Mouse (Mus musculus): Measurements from ENCODE around the gene Tspan8. TPM values are rescaled to one million over a fixed set of nuclear protein-coding genes. Genes with fewer than 3 reads are reported as not detected.
"Not testable (repeated sequence)": the region's sequence is repeated elsewhere in the genome, so short reads cannot be mapped to it uniquely, and the experiment has no call there.

The Tspan8 gene
- 0.16 and 0.22 TPM in 2 replicates for polyA plus RNA-seq (2016; fragmentation: Nextera tagmentation; extraction: Ambion mirVana)

- Histone ChIP-seq H3K4me3 (no peak within 1 kb of the TSS), H3K27me3 (ENCODE audit: low read depth, poor library complexity, severe bottlenecking) (no peaks in the 10 kb centered on the region), H3K9me3 (replicated peaks) (no peaks in the 10 kb centered on the region), H3K27ac (replicated peaks) (no peak within 1 kb of the TSS), H3K4me1 (no peaks in the 10 kb centered on the region), H3K36me3 (no peaks in the 10 kb centered on the region)
- 66% methylated on average over 6 of the region's 6 CpGs for WGBS
- no peak for DNase-seq (ENCODE audit: low spot score)
Observed at GRCm38 (mm10) chr10:115816511-115816910, at the start of gene Tspan8. Gene Tspan8 (plus strand): TSS chr10:115816832.

GRCm38 (mm10) chr10:115770032-115770431 is 46.6 kb upstream of the Tspan8 start:
- Histone ChIP-seq H3K27me3 (ENCODE audit: low read depth, poor library complexity, severe bottlenecking) (no peaks in the 10 kb centered on the region), H3K36me3 (no peaks in the 10 kb centered on the region), H3K4me3 (no peak overlapping the region), H3K4me1 (no peaks in the 10 kb centered on the region; the same call in 1 of the 2 replicates), H3K27ac (replicated peaks) (no peak overlapping the region), H3K9me3 (replicated peaks) (no peaks in the 10 kb centered on the region)
- DNase-seq (ENCODE audit: low spot score) = no peak
- WGBS = 91% methylated on average over 8 of the region's 8 CpGs

GRCm38 (mm10) chr10:115774451-115774850 is 42.2 kb upstream of the Tspan8 start:
- Histone ChIP-seq H3K4me1 (peaks cover 5% of the 10 kb centered on the region; the same call in 1 of the 2 replicates), H3K36me3 (no peaks in the 10 kb centered on the region), H3K27ac (replicated peaks) (no peak overlapping the region), H3K27me3 (ENCODE audit: low read depth, poor library complexity, severe bottlenecking) (no peaks in the 10 kb centered on the region), H3K4me3 (no peak overlapping the region), H3K9me3 (replicated peaks) (no peaks in the 10 kb centered on the region)
- no peak for DNase-seq (ENCODE audit: low spot score)
- WGBS = 64% methylated on average over 4 of the region's 4 CpGs

- Histone ChIP-seq H3K4me3 (no peak overlapping the region), H3K4me1 (peaks cover 5% of the 10 kb centered on the region; the same call in 1 of the 2 replicates), H3K9me3 (replicated peaks) (no peaks in the 10 kb centered on the region), H3K36me3 (no peaks in the 10 kb centered on the region), H3K27ac (replicated peaks) (no peak overlapping the region), H3K27me3 (ENCODE audit: low read depth, poor library complexity, severe bottlenecking) (no peaks in the 10 kb centered on the region)
- no peak for DNase-seq (ENCODE audit: low spot score)
- WGBS = 76% methylated on average over 17 of the region's 17 CpGs
Observed at GRCm38 (mm10) chr10:115775945-115776905, 40.4 kb upstream of the Tspan8 start.

GRCm38 (mm10) chr10:115777366-115777765 is 39.3 kb upstream of the Tspan8 start:
- H3K9me3 ChIP-seq (replicated peaks) = no peaks in the 10 kb centered on the region
- WGBS = 75% methylated on average over 5 of the region's 5 CpGs

GRCm38 (mm10) chr10:115778624-115779023 is 38.0 kb upstream of the Tspan8 start:
- H3K4me3 ChIP-seq = no peak overlapping the region
- H3K9me3 ChIP-seq (replicated peaks) = no peaks in the 10 kb centered on the region
- peaks cover 5% of the 10 kb centered on the region; the same call in 1 of the 2 replicates for H3K4me1 ChIP-seq
- peak; percentile 32 for DNase-seq (ENCODE audit: low spot score)
- H3K36me3 ChIP-seq = no peaks in the 10 kb centered on the region
- 45% methylated on average over 5 of the region's 5 CpGs for WGBS
- H3K27ac ChIP-seq (replicated peaks) = no peak overlapping the region
- no peaks in the 10 kb centered on the region for H3K27me3 ChIP-seq (ENCODE audit: low read depth, poor library complexity, severe bottlenecking)

More at GRCm38 (mm10) chr10:115777366-115777765, 39.3 kb upstream of the Tspan8 start:
- Histone ChIP-seq H3K4me3 (no peak overlapping the region), H3K36me3 (no peaks in the 10 kb centered on the region), H3K27me3 (ENCODE audit: low read depth, poor library complexity, severe bottlenecking) (no peaks in the 10 kb centered on the region), H3K27ac (replicated peaks) (no peak overlapping the region), H3K4me1 (peaks cover 5% of the 10 kb centered on the region; the same call in 1 of the 2 replicates)
- DNase-seq (ENCODE audit: low spot score) = no peak

- H3K9me3 ChIP-seq (replicated peaks) = no peaks in the 10 kb centered on the region
- 82% methylated on average over 11 of the region's 11 CpGs for WGBS
- no peak overlapping the region for H3K4me3 ChIP-seq
- H3K36me3 ChIP-seq = no peaks in the 10 kb centered on the region
- H3K4me1 ChIP-seq = 0 out of 2 replicates have a peak, but pooled peaks cover 5% of the 10 kb centered on the region
- DNase-seq (ENCODE audit: low spot score) = no peak
- H3K27ac ChIP-seq (replicated peaks) = no peak overlapping the region
- H3K27me3 ChIP-seq (ENCODE audit: low read depth, poor library complexity, severe bottlenecking) = no peaks in the 10 kb centered on the region
Observed at GRCm38 (mm10) chr10:115780239-115781016, 36.2 kb upstream of the Tspan8 start.

GRCm38 (mm10) chr10:115783232-115783631 is 33.4 kb upstream of the Tspan8 start:
- Histone ChIP-seq H3K4me3 (no peak overlapping the region), H3K9me3 (replicated peaks) (no peaks in the 10 kb centered on the region), H3K27ac (replicated peaks) (no peak overlapping the region), H3K36me3 (no peaks in the 10 kb centered on the region), H3K4me1 (no peaks in the 10 kb centered on the region), H3K27me3 (ENCODE audit: low read depth, poor library complexity, severe bottlenecking) (no peaks in the 10 kb centered on the region)
- 83% methylated on average over 2 of the region's 2 CpGs for WGBS
- DNase-seq (ENCODE audit: low spot score) = no peak

- Histone ChIP-seq H3K27me3 (ENCODE audit: low read depth, poor library complexity, severe bottlenecking) (peaks cover 7% of the 10 kb centered on the region; the same call in 1 of the 2 replicates), H3K4me3 (no peak overlapping the region), H3K36me3 (no peaks in the 10 kb centered on the region), H3K9me3 (replicated peaks) (no peaks in the 10 kb centered on the region), H3K4me1 (peaks cover 4% of the 10 kb centered on the region), H3K27ac (replicated peaks) (no peak overlapping the region)
- DNase-seq (ENCODE audit: low spot score) = no peak
- whole genome bisulfite sequencing = 91% methylated on average over 2 of the region's 2 CpGs
Observed at GRCm38 (mm10) chr10:115790788-115791187, 25.8 kb upstream of the Tspan8 start.

- Histone ChIP-seq H3K4me1 (peaks cover 14% of the 10 kb centered on the region), H3K36me3 (no peaks in the 10 kb centered on the region), H3K9me3 (replicated peaks) (no peaks in the 10 kb centered on the region), H3K27me3 (ENCODE audit: low read depth, poor library complexity, severe bottlenecking) (peaks cover 7% of the 10 kb centered on the region; the same call in 1 of the 2 replicates), H3K27ac (replicated peaks) (no peak overlapping the region), H3K4me3 (no peak overlapping the region)
- whole genome bisulfite sequencing = 48% methylated on average over 4 of the region's 4 CpGs
- DNase-seq (ENCODE audit: low spot score) = no peak
Observed at GRCm38 (mm10) chr10:115796072-115796788, 20.4 kb upstream of the Tspan8 start.

- Histone ChIP-seq H3K9me3 (replicated peaks) (no peaks in the 10 kb centered on the region), H3K36me3 (no peaks in the 10 kb centered on the region), H3K4me1 (peaks cover 4% of the 10 kb centered on the region), H3K27me3 (ENCODE audit: low read depth, poor library complexity, severe bottlenecking) (no peaks in the 10 kb centered on the region), H3K27ac (replicated peaks) (no peak overlapping the region), H3K4me3 (no peak overlapping the region)
- no peak for DNase-seq (ENCODE audit: low spot score)
- 79% methylated on average over 3 of the region's 3 CpGs for WGBS
Observed at GRCm38 (mm10) chr10:115801464-115801863, 15.2 kb upstream of the Tspan8 start.

GRCm38 (mm10) chr10:115803013-115803412 is 13.6 kb upstream of the Tspan8 start:
- DNase-seq (ENCODE audit: low spot score); H3K27ac ChIP-seq (replicated peaks); H3K9me3 ChIP-seq (replicated peaks); H3K4me3 ChIP-seq; H3K4me1 ChIP-seq; H3K36me3 ChIP-seq; H3K27me3 ChIP-seq (ENCODE audit: low read depth, poor library complexity, severe bottlenecking): not testable (repeated sequence)
- WGBS = 95% methylated on average over 9 of the region's 9 CpGs

All from midbrain, embryonic 10.5 days (tissue).